Mouse (Mus musculus) right cerebral cortex, adult 2 months (tissue): ENCODE data around the gene Fam50a.
A peak's percentile ranks its signal among the peaks of the same experiment; 100 is the strongest.
"Not testable (repeated sequence)": the region's sequence is repeated elsewhere in the genome, so short reads cannot be mapped to it uniquely, and the experiment has no call there.

ENCODE experiments used
- DNase-seq, 2 experiments: peaks; one replicate each; pipeline ENCODE4 v3.0.0; 2021 to 2022; ENCODE audit warnings: low spot score in 2 of 2

Gene Fam50a

GRCm38 (mm10) chrX:74330166-74330930 lies 17.5 kb downstream of the Fam50a start:
- DNase-seq: no peak

GRCm38 (mm10) chrX:74352645-74353466 lies 40.0 kb downstream of the Fam50a start:
- peak in 1 of 2 experiments; percentile 4 for DNase-seq

DNA sequence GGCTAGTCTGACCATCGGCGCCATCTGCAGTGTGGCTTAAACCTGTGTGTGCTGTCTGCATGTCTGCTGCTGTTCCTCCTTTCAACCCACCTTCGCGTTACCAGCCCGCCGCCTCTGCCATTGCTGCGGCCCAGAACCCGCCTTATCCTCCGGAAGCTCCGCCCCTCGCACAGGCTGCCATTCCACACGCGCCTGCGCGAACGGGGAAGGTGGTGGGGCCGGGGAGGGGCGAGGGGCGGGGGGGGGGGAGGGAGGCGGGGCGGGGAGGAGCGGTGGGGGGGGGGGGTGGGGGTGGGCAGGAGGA lies 40.6 kb downstream of the Fam50a start, which contains the start of gene Lage3:
TSS of gene Lage3 (minus strand) at position 152 of the 304 bp plus-strand sequence.
- peak; percentile 77 to 80 for DNase-seq

GRCm38 (mm10) chrX:74357069-74357468 lies 44.2 kb downstream of the Fam50a start:
- not testable (repeated sequence) for DNase-seq

DNA sequence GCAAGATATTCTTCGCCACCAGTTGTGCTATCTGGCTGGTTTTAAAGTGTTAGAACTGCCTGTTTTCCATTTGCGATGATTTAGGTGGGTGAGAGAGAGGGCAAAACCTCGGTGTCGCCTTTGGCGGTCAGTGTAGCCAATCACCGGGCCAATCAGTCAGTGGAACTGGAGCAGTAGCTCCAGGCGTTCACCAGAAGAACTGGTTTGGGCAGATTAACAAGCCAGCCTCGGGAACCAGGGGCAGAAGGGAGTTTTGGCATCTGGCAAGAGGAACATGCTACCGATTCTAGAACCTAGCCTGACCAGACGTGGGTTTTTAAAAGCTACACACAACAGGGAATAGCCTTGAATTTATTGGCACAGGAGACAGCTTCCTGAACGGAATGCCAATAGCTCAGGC lies 46.3 kb downstream of the Fam50a start:
- no peak for DNase-seq

- DNase-seq: no peak
Observed at GRCm38 (mm10) chrX:74367512-74367911, 54.7 kb downstream of the Fam50a start.

DNA sequence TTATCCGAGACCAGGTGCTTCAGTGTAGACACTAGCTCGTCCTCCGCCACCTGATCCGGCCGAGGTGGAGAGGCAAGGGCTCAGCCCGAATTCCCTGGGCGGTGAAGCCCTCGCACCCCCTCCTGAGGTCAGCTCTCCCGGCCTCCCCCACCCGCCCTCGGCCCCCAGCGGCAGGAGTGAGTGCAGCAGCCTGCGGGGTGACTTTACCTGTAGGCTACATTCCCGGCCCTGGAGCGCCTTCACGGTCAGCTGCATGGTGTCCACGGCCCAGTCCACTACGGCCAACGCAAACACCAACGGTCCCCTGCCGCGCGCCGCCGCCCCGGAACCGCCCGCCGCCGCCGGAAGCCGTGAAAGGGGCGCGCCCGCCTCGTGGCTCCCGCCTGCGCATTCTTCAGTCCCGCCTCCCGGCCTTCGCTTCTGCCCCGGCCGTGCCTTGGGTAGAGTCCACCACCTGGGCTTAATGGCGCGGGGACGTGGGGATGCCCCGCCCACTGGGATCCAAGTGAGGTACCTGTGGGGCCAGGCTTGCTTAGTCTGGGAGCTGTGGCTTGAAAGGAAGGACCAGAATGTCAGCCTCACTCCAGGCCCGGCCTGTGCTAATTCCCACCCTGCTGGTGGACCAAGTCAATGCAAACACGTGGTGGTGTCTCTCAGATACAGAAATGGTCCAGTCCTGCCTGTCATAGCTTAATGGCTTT lies 55.5 kb downstream of the Fam50a start:
- DNase-seq: peak; percentile 53 to 58
